Mouse (Mus musculus) intestine, embryonic 16.5 days (tissue): ENCODE measurements around the gene Itgb1bp1. TPM values are rescaled to one million over a fixed set of nuclear protein-coding genes. Genes with fewer than 3 reads are reported as not detected.

ENCODE experiments used
- ATAC-seq: fragments of 200-750 bp; cut with Nextera tagmentation; 2 replicates; pipeline ENCODE4 v1.8.0; 2017; ENCODE audit warnings: moderate TSS enrichment, moderate library complexity
- H3K27ac ChIP-seq: fragments of 300-500 bp; sonication (generic); 2 replicates; pipeline ENCODE4 v1.5.1; 2014; ENCODE audit warnings: mild to moderate bottlenecking, low read length
- H3K27me3 ChIP-seq: fragments of 300-500 bp; sonication (generic); replicated peaks from 2 replicates; pipeline ENCODE4 v1.6.1; 2014; ENCODE audit warnings: low read length, control low read depth, mixed read lengths; ENCODE audit not compliant: control insufficient read depth, insufficient read depth
- H3K36me3 ChIP-seq: fragments of 300-500 bp; sonication (generic); 2 replicates; pipeline ENCODE4 v1.6.1; 2014; ENCODE audit warnings: low read length, control low read depth; ENCODE audit not compliant: control insufficient read depth, insufficient read depth
- H3K4me1 ChIP-seq: fragments of 300-500 bp; sonication (generic); 2 replicates; pipeline ENCODE4 v1.6.1; 2014; ENCODE audit warnings: low read length, control low read depth, mixed read lengths; ENCODE audit not compliant: control insufficient read depth, insufficient read depth
- H3K4me2 ChIP-seq: fragments of 300-500 bp; sonication (generic); 2 replicates; pipeline ENCODE4 v1.6.1; 2014; ENCODE audit warnings: low read depth, low read length, control low read depth
- H3K4me3 ChIP-seq: fragments of 300-500 bp; sonication (generic); 2 replicates; pipeline ENCODE4 v1.5.1; 2014; ENCODE audit warnings: mild to moderate bottlenecking, low read length
- H3K9ac ChIP-seq: fragments of 300-500 bp; sonication (generic); 2 replicates; pipeline ENCODE4 v1.6.1; 2014; ENCODE audit warnings: low read depth, low read length
- H3K9me3 ChIP-seq: fragments of 300-500 bp; sonication (generic); 2 replicates; pipeline ENCODE4 v1.6.1; 2016; ENCODE audit warnings: low read length, control low read depth; ENCODE audit not compliant: control insufficient read depth
- WGBS: fragments of 180-500 bp; shearing (Covaris S2); extraction: QIAGEN DNeasy Blood & Tissue Kit; methylation state at CpG from one replicate; pipeline ENCODE4 v1.1.7; 2014; 5-methylcytosine and 5-hydroxymethylcytosine counted together
- polyA plus RNA-seq: library from polyadenylated mRNA; unstranded; fragments of >200 nt; fragmentation: Nextera tagmentation; extraction: Ambion mirVana; gene quantifications from 2 replicates; pipeline ENCODE4 v1.2.1, GENCODE M21; 2015

Itgb1bp1 gene
- polyA plus RNA-seq, 1 experiment from 2014 or later, result 42.5 TPM

DNA sequence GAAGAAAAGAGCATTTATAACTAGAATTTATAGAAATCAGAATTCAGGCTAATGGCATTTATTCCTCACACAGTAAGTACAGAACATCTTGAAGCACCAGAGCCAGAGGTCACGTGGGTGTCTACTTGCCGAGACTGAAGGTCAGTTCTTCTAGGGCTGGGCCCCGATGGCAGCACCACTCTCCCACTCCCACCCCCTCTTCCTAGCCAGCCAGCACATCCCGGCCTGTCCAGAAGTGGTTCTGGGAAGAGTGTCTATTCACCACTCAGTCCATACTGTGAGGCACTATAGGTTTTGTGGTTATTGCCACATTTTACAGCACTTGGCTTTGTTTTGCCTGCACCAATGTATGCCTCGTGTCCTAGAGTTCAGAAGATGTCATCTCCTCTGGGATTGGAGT, 38.0 kb upstream of the Itgb1bp1 start:
- H3K4me2 ChIP-seq, result no peak overlapping the region
- no peaks in the 10 kb centered on the region for H3K27me3 ChIP-seq
- H3K9ac ChIP-seq, result no peak overlapping the region
- H3K36me3 ChIP-seq, result peaks cover 9% of the 10 kb centered on the region
- 74% methylated on average over 5 of the region's 5 CpGs for WGBS
- H3K4me1 ChIP-seq, result peaks cover 3% of the 10 kb centered on the region; the same call in 1 of the 2 replicates
- H3K4me3 ChIP-seq, result no peak overlapping the region
- H3K9me3 ChIP-seq, result no peaks in the 10 kb centered on the region
- ATAC-seq, result peak; percentile 15; the same call in 1 of the 2 replicates
- no peak overlapping the region for H3K27ac ChIP-seq

DNA sequence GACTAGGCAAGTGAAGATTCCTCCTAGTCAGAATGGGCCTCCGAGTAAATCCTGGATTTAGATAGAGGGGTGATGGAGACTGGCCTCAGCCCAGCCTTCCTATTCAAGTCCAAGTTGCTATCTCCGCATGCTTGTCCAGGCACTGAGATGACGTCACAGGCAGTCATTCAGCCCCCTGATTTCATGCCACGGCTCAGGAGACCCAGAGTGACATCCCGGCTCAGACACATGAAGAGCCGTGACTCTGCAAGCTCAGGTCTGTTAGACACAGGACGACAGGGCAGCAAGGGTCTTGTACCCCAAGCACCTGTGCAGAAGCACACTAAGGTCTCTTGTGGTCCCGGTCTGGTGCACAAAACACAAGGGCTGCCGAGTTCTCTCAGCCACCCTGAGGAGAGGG, 36.8 kb upstream of the Itgb1bp1 start:
- Histone ChIP-seq H3K4me2 (no peak overlapping the region), H3K4me1 (peaks cover 3% of the 10 kb centered on the region; the same call in 1 of the 2 replicates), H3K4me3 (no peak overlapping the region), H3K9me3 (no peaks in the 10 kb centered on the region), H3K36me3 (peaks cover 9% of the 10 kb centered on the region), H3K9ac (no peak overlapping the region), H3K27me3 (no peaks in the 10 kb centered on the region), H3K27ac (no peak overlapping the region)
- WGBS, result 87% methylated on average over 9 of the region's 9 CpGs
- ATAC-seq, result no peak

DNA sequence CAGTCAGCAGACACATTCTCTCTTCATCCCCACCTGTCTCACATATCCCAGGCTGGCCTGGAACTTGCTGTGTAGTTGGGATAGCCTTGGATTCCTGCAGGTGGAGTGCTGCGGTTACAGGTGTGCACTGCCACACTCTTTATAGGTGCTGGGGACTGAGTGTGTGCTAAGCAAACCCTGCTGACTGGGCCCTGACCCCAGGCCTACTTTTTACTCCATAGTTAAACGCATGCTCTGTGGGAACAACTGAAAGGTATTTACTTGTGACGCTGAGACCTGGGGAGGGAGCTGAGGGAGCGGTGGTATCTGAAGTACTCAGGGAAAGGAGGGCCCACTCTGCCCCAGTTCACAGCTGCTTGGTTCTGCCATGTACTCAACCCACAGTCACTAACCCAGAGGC, 36.2 kb upstream of the Itgb1bp1 start:
- peaks cover 4% of the 10 kb centered on the region; the same call in 1 of the 2 replicates for H3K4me1 ChIP-seq
- no peak for ATAC-seq
- no peak overlapping the region for H3K27ac ChIP-seq
- no peak overlapping the region for H3K9ac ChIP-seq
- no peaks in the 10 kb centered on the region for H3K9me3 ChIP-seq
- no peak overlapping the region for H3K4me3 ChIP-seq
- WGBS, result 83% methylated on average over 4 of the region's 4 CpGs
- H3K27me3 ChIP-seq, result no peaks in the 10 kb centered on the region
- H3K36me3 ChIP-seq, result peaks cover 9% of the 10 kb centered on the region
- no peak overlapping the region for H3K4me2 ChIP-seq

DNA sequence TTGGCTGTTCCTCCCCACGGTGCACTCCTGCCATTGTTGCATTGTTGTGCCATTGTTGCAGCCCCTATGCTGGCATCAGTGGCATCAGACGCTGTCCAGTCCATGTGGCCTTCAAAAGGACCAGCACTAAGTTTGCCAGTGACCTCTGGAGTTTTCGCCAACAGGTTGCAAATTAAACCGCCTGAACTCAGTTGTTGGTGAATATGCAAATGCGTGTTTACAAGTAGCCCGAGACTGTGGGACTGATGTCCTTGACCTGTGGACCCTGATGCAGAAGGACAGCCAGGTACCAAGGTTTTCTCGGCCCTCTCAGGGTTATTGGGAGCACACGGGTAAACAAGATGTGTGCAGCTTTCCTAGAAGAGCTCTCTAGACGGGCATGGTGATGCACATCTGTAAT, 35.1 kb upstream of the Itgb1bp1 start:
- H3K9me3 ChIP-seq, result no peaks in the 10 kb centered on the region
- H3K27ac ChIP-seq, result no peak overlapping the region
- no peak overlapping the region for H3K4me3 ChIP-seq
- no peak for ATAC-seq
- H3K36me3 ChIP-seq, result peaks cover 9% of the 10 kb centered on the region
- H3K27me3 ChIP-seq, result no peaks in the 10 kb centered on the region
- 80% methylated on average over 9 of the region's 9 CpGs for WGBS
- peaks cover 8% of the 10 kb centered on the region for H3K4me1 ChIP-seq
- no peak overlapping the region for H3K9ac ChIP-seq
- no peak overlapping the region for H3K4me2 ChIP-seq

DNA sequence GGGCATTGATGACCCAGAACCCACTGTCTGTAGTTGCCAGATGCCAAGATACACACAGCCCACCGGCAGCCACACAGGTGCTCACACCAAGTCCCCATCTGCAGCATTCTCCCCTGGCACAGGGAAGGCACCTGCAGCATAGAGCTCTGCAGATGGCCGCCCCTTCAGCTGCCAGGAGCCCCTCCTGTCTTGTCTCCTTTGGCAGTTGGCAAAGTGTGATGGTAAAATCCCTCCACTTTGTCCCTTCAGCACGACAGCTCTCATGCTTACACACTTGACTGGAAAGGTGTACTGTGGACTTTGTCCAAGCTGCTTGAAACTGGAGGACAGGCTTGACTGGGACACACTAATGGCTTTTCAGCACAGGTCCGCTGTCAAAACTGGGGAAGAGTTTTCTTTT, 34.2 kb upstream of the Itgb1bp1 start:
- no peak overlapping the region for H3K27ac ChIP-seq
- no peaks in the 10 kb centered on the region for H3K9me3 ChIP-seq
- H3K9ac ChIP-seq, result no peak overlapping the region
- ATAC-seq, result no peak
- H3K4me1 ChIP-seq, result peaks cover 12% of the 10 kb centered on the region
- WGBS, result 86% methylated on average over 4 of the region's 4 CpGs
- H3K27me3 ChIP-seq, result no peaks in the 10 kb centered on the region
- peaks cover 5% of the 10 kb centered on the region for H3K36me3 ChIP-seq
- no peak overlapping the region for H3K4me3 ChIP-seq
- H3K4me2 ChIP-seq, result no peak overlapping the region

DNA sequence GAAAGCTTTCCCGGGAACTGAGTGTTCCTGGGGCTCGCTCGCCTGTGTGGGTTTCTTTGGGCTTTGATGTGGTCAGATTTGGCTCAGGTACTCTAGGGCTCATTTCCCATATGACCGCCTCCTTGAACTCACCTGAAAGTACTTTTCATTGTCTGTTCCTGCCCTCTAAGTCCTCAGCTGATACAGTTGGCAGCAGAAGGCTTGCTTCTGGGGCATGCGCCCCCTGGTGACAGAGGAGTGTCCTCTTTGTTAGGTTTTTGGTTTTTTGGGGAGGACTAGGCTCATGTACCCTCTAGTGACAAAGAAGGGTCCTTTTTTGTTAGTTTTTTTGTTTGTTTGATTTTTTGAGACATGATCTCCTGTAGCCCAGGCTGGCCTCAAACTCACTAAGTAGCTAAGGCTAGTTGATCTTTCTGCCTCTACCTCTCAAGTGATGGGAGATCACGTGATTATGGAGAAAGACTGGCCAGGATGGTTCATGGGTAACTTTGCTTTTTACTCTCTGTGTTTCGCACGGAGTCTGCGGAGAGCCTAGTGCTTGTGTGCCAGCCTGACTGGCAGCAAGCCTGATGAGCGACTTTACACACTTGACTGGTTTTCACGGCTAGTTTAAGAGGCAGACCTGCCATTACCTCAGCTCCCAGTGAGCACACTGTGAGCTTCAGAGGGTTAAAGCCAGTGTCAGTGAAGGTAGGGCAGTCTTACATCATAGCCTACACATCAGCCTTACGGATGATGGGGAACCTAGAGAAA, 32.2 kb upstream of the Itgb1bp1 start:
- no peak for ATAC-seq
- Histone ChIP-seq H3K27ac (no peak overlapping the region), H3K27me3 (no peaks in the 10 kb centered on the region), H3K9ac (no peak overlapping the region), H3K4me1 (peaks cover 12% of the 10 kb centered on the region), H3K4me2 (no peak overlapping the region), H3K4me3 (no peak overlapping the region), H3K9me3 (no peaks in the 10 kb centered on the region), H3K36me3 (peaks cover 11% of the 10 kb centered on the region)
- 80% methylated on average over 12 of the region's 12 CpGs for WGBS

DNA sequence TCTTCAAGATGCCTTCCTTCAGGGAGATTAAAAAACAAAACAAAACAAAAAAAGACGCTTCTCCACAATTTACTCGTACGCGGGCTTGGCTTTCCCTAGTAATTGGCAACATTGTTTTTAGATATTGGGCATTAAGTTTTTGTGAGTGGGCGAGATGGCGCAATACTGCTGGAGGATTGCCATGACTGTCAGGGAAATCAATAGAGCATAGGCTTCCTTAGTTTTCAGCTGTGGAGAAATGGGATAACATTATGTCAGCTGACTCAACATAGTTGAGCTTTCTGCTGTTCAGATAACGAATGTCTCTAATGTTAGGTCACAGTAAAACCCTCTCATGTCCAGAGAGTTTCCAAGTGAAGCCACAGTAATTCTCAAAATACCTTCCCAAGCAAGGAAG, 30.8 kb upstream of the Itgb1bp1 start:
- Histone ChIP-seq H3K9me3 (no peaks in the 10 kb centered on the region), H3K4me3 (peak overlapping the region; percentile 81), H3K4me2 (peak overlapping the region; percentile 72), H3K9ac (peak overlapping the region; percentile 84), H3K4me1 (peaks cover 12% of the 10 kb centered on the region), H3K27me3 (no peaks in the 10 kb centered on the region), H3K36me3 (peaks cover 14% of the 10 kb centered on the region), H3K27ac (peak overlapping the region; percentile 93)
- WGBS, result 34% methylated on average over 7 of the region's 7 CpGs
- ATAC-seq, result no peak

DNA sequence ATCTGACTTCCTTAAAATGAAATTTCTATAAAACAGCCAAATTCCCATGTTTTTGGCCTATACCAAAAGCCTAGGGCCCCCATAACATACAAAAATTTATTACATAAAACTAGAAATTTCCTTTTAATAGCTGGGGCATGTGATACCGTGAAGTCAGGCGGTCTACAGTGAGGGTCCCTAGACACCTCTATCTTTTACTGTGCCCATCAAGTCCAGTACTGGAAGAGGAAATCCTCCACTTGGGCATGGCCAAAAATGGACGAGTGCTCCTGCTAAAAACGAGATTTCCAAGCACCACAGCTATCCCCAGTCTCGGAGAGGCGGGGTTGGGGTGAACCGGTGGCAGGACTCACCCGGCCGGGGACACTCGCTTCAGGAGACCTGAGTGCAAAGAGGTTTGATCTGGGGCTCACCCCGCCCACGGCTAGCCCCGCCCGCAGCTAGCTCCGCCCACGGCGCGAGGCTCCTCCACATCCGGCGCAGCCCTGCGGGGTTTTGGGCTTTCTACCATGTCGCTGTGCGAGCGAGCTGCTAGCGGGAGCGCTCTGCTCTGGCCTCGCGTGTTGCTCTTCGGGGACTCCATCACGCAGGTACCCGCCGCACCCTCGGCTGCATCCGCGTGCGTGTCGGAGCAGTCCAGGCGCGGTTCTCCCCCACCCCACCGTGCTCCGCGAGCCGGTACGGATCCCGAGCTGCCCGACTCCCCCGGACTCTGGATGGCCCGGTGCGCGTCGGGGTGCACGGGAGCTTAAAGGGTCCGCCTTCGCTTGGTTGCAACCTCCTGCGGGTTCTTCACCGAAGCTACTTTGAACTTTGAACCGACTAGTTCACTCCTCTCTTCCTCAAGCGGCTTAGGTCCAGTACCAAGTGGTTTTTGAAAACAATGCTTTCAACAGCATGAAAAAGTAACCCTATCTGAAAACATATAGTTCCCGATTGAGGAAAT, 30.1 kb upstream of the Itgb1bp1 start, which contains the start of gene Iah1:
Iah1 (plus strand) TSS at position 467 of the 946 bp plus-strand sequence.
- ATAC-seq, result peak; percentile 98

DNA sequence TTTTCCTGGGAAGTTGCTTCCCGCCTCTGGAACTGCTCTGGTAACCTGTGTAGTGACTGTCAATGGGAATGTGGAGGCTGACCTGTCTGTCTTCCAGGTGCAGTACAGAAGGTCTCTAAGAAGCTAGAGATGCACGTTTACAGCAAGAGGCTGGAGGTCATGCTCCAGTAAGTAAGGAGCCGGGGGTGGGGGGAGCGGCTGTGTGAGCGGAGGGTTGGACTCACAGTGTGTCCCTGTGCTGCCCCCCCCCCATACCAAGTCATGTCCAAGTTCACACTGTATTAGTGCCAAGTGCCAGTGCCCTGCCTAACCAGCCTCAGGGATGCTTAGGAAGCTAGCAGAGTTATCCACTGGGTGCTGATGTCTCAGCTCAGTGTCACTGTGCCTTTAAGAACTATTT, 26.1 kb upstream of the Itgb1bp1 start:
- 91% methylated on average over 5 of the region's 5 CpGs for WGBS
- no peak for ATAC-seq
- Histone ChIP-seq H3K4me3 (no peak overlapping the region), H3K27me3 (no peaks in the 10 kb centered on the region), H3K36me3 (peaks cover 25% of the 10 kb centered on the region), H3K9me3 (no peaks in the 10 kb centered on the region), H3K4me2 (no peak overlapping the region), H3K27ac (no peak overlapping the region), H3K9ac (no peak overlapping the region), H3K4me1 (peaks cover 8% of the 10 kb centered on the region; the same call in 1 of the 2 replicates)

More for the DNA sequence above, 30.1 kb upstream of the Itgb1bp1 start, which contains the start of gene Iah1:
- Histone ChIP-seq H3K9ac (peak within 1 kb of the TSS; percentile 84), H3K27ac (peak within 1 kb of the TSS; percentile 93), H3K36me3 (peaks cover 14% of the 10 kb centered on the region), H3K27me3 (no peaks in the 10 kb centered on the region), H3K4me3 (peak within 1 kb of the TSS; percentile 81), H3K4me2 (peak within 1 kb of the TSS; percentile 72), H3K9me3 (no peaks in the 10 kb centered on the region), H3K4me1 (peaks cover 12% of the 10 kb centered on the region)
- 3% methylated on average over 56 of the region's 59 CpGs for WGBS
